Mouse (Mus musculus) E14TG2a.4 (cell line): ENCODE measurements around the gene Kif1b.

Experiments used
- CTCF ChIP-seq: conservative IDR thresholded peaks from 2 replicates; pipeline ENCODE4 v1.5.1; 2014; ENCODE audit warnings: low read length
- NANOG ChIP-seq: IDR thresholded peaks from 2 replicates; pipeline ENCODE4 v1.6.1; 2014; ENCODE audit warnings: borderline replicate concordance, low read length, mixed read lengths
- POU5F1 ChIP-seq: IDR thresholded peaks from 2 replicates; pipeline ENCODE4 v1.6.1; 2014; ENCODE audit warnings: low read length, borderline replicate concordance

GRCm38 (mm10) chr4:149163196-149163595 is 144.3 kb downstream of the Kif1b start:
- TF ChIP-seq CTCF = no peak
- no peak for TF ChIP-seq NANOG
- TF ChIP-seq POU5F1 = no peak
